ENCODE assay signal across 21 mouse cellular contexts in genomic region chr4:101026566-101026965, GRCm38 (mm10). TPM values are rescaled to one million over a fixed set of nuclear protein-coding genes. Genes with fewer than 3 reads are reported as not detected.
DNase-seq lines count a peak whose midpoint lies in the region; ATAC-seq and TF ChIP-seq lines count a peak whose summit lies in the region.
"Had no signal": no experiment of that assay in that cellular context is flagged by ENCODE, and none has a peak within 500 bp of the region (broad histone marks: within the 10 kb centered on the region; RNA-seq: fewer than 3 reads in every experiment).

No protein-coding gene starts in this region.

- H3K4me1 ChIP-seq in forebrain, embryonic 15.5 days: peaks cover 12% of the 10 kb centered on the region
- H3K4me1 ChIP-seq in forebrain, embryonic 10.5 days: 0 out of 2 replicates have a peak, but pooled peaks cover 5% of the 10 kb centered on the region
- peaks cover 11% of the 10 kb centered on the region for H3K4me1 ChIP-seq in midbrain, embryonic 10.5 days
- no peaks in the 10 kb centered on the region for H3K4me1 ChIP-seq in midbrain, postnatal 0 days (ENCODE audit: insufficient read depth, low read length)
- H3K4me1 ChIP-seq: embryonic facial prominence, embryonic 12.5 days; stomach, embryonic 15.5 days had no signal

- intact Hi-C loops in gastrocnemius, postnatal 36 days (cut with DNase I): no loop called here

- no peaks in the 10 kb centered on the region for H3K9me3 ChIP-seq in forebrain, embryonic 15.5 days
- peaks cover 14% of the 10 kb centered on the region for H3K9me3 ChIP-seq in forebrain, embryonic 10.5 days
- H3K9me3 ChIP-seq in midbrain, embryonic 10.5 days (replicated peaks): peaks cover 18% of the 10 kb centered on the region
- H3K9me3 ChIP-seq in midbrain, postnatal 0 days (ENCODE audit: low read length): 0 out of 2 replicates have a peak, but pooled peaks cover 3% of the 10 kb centered on the region
- H3K9me3 ChIP-seq: stomach, embryonic 15.5 days had no signal

- no peaks in the 10 kb centered on the region for H3K27me3 ChIP-seq in forebrain, embryonic 15.5 days
- no peaks in the 10 kb centered on the region for H3K27me3 ChIP-seq in forebrain, embryonic 10.5 days (ENCODE audit: poor library complexity, severe bottlenecking)
- H3K27me3 ChIP-seq in midbrain, embryonic 10.5 days (ENCODE audit: low read depth, poor library complexity, severe bottlenecking): no peaks in the 10 kb centered on the region
- no peaks in the 10 kb centered on the region for H3K27me3 ChIP-seq in midbrain, postnatal 0 days (ENCODE audit: insufficient read depth, low read length)
- H3K27me3 ChIP-seq: embryonic facial prominence, embryonic 12.5 days; stomach, embryonic 15.5 days had no signal

- no peak for DNase-seq in forebrain, embryonic 10.5 days (ENCODE audit: extremely low spot score, low spot score)
- DNase-seq in midbrain, embryonic 10.5 days (ENCODE audit: low spot score): no peak
- DNase-seq in midbrain, postnatal 0 days (ENCODE audit: low spot score): no peak
- DNase-seq in NIH3T3 (ENCODE audit: low read depth): peak; percentile 20
- DNase-seq in layer of hippocampus, adult 9-10 months (ENCODE audit: low spot score): peak; percentile 59
- no peak for DNase-seq in cerebellum, postnatal 25 days
- DNase-seq in gastrocnemius, postnatal 36 days: no peak
- DNase-seq: B cell, adult 2 months; cerebellum, adult 11 months; gastrocnemius, postnatal 10 days; heart, postnatal 10 days had no signal

- H3K4me2 ChIP-seq in forebrain, embryonic 15.5 days (replicated peaks): no peak overlapping the region
- H3K4me2 ChIP-seq in midbrain, postnatal 0 days (ENCODE audit: low read depth, low read length, poor library complexity, severe bottlenecking): no peak overlapping the region
- H3K4me2 ChIP-seq: embryonic facial prominence, embryonic 12.5 days; hindbrain, embryonic 14.5 days; stomach, embryonic 15.5 days had no signal

- WGBS in forebrain, embryonic 15.5 days: 60% methylated on average over 5 of the region's 5 CpGs
- 78% methylated on average over 5 of the region's 5 CpGs for WGBS in forebrain, embryonic 10.5 days
- WGBS in midbrain, embryonic 10.5 days: 82% methylated on average over 5 of the region's 5 CpGs
- WGBS in midbrain, postnatal 0 days: 72% methylated on average over 5 of the region's 5 CpGs

- H3K4me3 ChIP-seq in forebrain, embryonic 15.5 days: no peak overlapping the region
- no peak overlapping the region for H3K4me3 ChIP-seq in forebrain, embryonic 10.5 days
- H3K4me3 ChIP-seq in midbrain, embryonic 10.5 days: no peak overlapping the region
- no peak overlapping the region for H3K4me3 ChIP-seq in midbrain, postnatal 0 days (ENCODE audit: low read depth, low read length)
- H3K4me3 ChIP-seq: embryonic facial prominence, embryonic 12.5 days; stomach, embryonic 15.5 days had no signal

- no peaks in the 10 kb centered on the region for H3K36me3 ChIP-seq in forebrain, embryonic 15.5 days
- H3K36me3 ChIP-seq in forebrain, embryonic 10.5 days (replicated peaks): 0 out of 2 replicates have a peak, but pooled peaks cover 2% of the 10 kb centered on the region
- H3K36me3 ChIP-seq in midbrain, embryonic 10.5 days: peaks cover 6% of the 10 kb centered on the region; the same call in 1 of the 2 replicates
- no peaks in the 10 kb centered on the region for H3K36me3 ChIP-seq in midbrain, postnatal 0 days (ENCODE audit: insufficient read depth, low read length)
- H3K36me3 ChIP-seq: embryonic facial prominence, embryonic 12.5 days; stomach, embryonic 15.5 days had no signal

- peak overlapping the region; percentile 60 for H3K27ac ChIP-seq in forebrain, embryonic 15.5 days (replicated peaks)
- no peak overlapping the region for H3K27ac ChIP-seq in forebrain, embryonic 10.5 days
- H3K27ac ChIP-seq in midbrain, embryonic 10.5 days (replicated peaks): 0 out of 2 replicates have a peak overlapping the region, but pooled peaks have one; percentile 18
- no peak overlapping the region for H3K27ac ChIP-seq in midbrain, postnatal 0 days (ENCODE audit: low read depth, low read length)
- H3K27ac ChIP-seq: embryonic facial prominence, embryonic 12.5 days; hindbrain, embryonic 14.5 days; kidney, postnatal 0 days; stomach, embryonic 15.5 days had no signal

- no peak overlapping the region for H3K9ac ChIP-seq in forebrain, embryonic 15.5 days (replicated peaks)
- H3K9ac ChIP-seq in midbrain, postnatal 0 days (replicated peaks; ENCODE audit: low read length, poor library complexity, severe bottlenecking): no peak overlapping the region
- H3K9ac ChIP-seq: embryonic facial prominence, embryonic 12.5 days; hindbrain, embryonic 14.5 days; stomach, embryonic 15.5 days had no signal

- no peak for TF ChIP-seq CTCF in midbrain, postnatal 0 days (IDR thresholded peaks at IDR 0.05)

- ATAC-seq in forebrain, embryonic 15.5 days (replicated peaks): peak; percentile 76
- no peak for ATAC-seq in midbrain, postnatal 0 days (ENCODE audit: low FRiP score)
- ATAC-seq: intestine, embryonic 16.5 days had no signal

RNA-seq across cellular contexts. Expression of gene Gm10577, which starts 6.1 kb away (rescaled TPM):
- not detected in 2 replicates for polyA plus RNA-seq in forebrain, embryonic 15.5 days (2015; fragmentation: Nextera tagmentation; extraction: Ambion mirVana)
- polyA plus RNA-seq in forebrain, embryonic 10.5 days (2016; fragmentation: Nextera tagmentation; extraction: Ambion mirVana): not detected in 2 replicates
- not detected in 2 replicates for polyA plus RNA-seq in midbrain, embryonic 10.5 days (2016; fragmentation: Nextera tagmentation; extraction: Ambion mirVana)
- total RNA-seq in midbrain, postnatal 0 days (2014; rRNA removed): not detected in 2 replicates
- polyA plus RNA-seq in midbrain, postnatal 0 days (2015; fragmentation: Nextera tagmentation; extraction: Ambion mirVana): not detected in 2 replicates
- total RNA-seq in gastrocnemius, postnatal 36 days (2021): not detected
- total RNA-seq: gastrocnemius, postnatal 10 days; heart, postnatal 10 days; left cerebral cortex, postnatal 25 days; liver, adult 2 months; megakaryocyte-erythroid progenitor cell, adult 5-6 weeks had no signal
- polyA plus RNA-seq: embryonic facial prominence, embryonic 12.5 days; hindbrain, embryonic 14.5 days; intestine, embryonic 16.5 days; kidney, postnatal 0 days; liver, adult 2 months; small intestine, adult 2 months; stomach, embryonic 15.5 days had no signal

RNA-seq across cellular contexts. Expression of gene Raver2, which starts 42.2 kb away (rescaled TPM):
- 4.4 and 4.9 TPM in 2 replicates for polyA plus RNA-seq in forebrain, embryonic 15.5 days (2015; fragmentation: Nextera tagmentation; extraction: Ambion mirVana)
- polyA plus RNA-seq in forebrain, embryonic 10.5 days (2016; fragmentation: Nextera tagmentation; extraction: Ambion mirVana): 12.0 and 12.3 TPM in 2 replicates
- polyA plus RNA-seq in midbrain, embryonic 10.5 days (2016; fragmentation: Nextera tagmentation; extraction: Ambion mirVana): 12.9 and 14.8 TPM in 2 replicates
- total RNA-seq in midbrain, postnatal 0 days (2014; rRNA removed): 19.7 and 20.2 TPM in 2 replicates
- polyA plus RNA-seq in midbrain, postnatal 0 days (2015; fragmentation: Nextera tagmentation; extraction: Ambion mirVana): 4.8 and 5.5 TPM in 2 replicates
- 1 to 10 TPM; 2.8 to 2.9 TPM for total RNA-seq in gastrocnemius, postnatal 36 days (2021)
- total RNA-seq: megakaryocyte-erythroid progenitor cell, adult 5-6 weeks had no signal

Comparison
In these comparisons a context has a peak if more than half of its experiments do, and no peak if none do; other contexts are left out.
1. H3K27ac ChIP-seq: peak in forebrain, embryonic 15.5 days (single experiment) and midbrain, embryonic 10.5 days (single experiment); none in forebrain, embryonic 10.5 days (single experiment) and midbrain, postnatal 0 days (single experiment).
2. DNase-seq: peak in NIH3T3 (single experiment) and layer of hippocampus, adult 9-10 months (single experiment); none in forebrain, embryonic 10.5 days (single experiment), midbrain, embryonic 10.5 days (single experiment), midbrain, postnatal 0 days (single experiment), cerebellum, postnatal 25 days (0 of 2) and gastrocnemius, postnatal 36 days (0 of 2).